Mouse (Mus musculus) heart, adult 2 months (tissue): ENCODE measurements around the gene C77080. TPM values are rescaled to one million over a fixed set of nuclear protein-coding genes. Genes with fewer than 3 reads are reported as not detected.
"Not testable (repeated sequence)": the region's sequence is repeated elsewhere in the genome, so short reads cannot be mapped to it uniquely, and the experiment has no call there.

Experiments
- DNase-seq, 2 experiments: peaks; one replicate each; pipeline ENCODE4 v3.0.0; 2021
- H3K27ac ChIP-seq: fragments of 200-600 bp; 2 replicates; pipeline ENCODE4 v1.8.1; 2022
- H3K27me3 ChIP-seq: fragments of 200-500 bp; 2 replicates; pipeline ENCODE4 v1.6.1; 2012; ENCODE audit warnings: mild to moderate bottlenecking, low read length, inconsistent platforms, mixed read lengths; ENCODE audit not compliant: control insufficient read depth, insufficient read depth
- H3K36me3 ChIP-seq: fragments of 200-500 bp; 2 replicates; pipeline ENCODE4 v1.6.1; 2012; ENCODE audit warnings: low read length, inconsistent platforms; ENCODE audit not compliant: control insufficient read depth, insufficient read depth
- H3K4me1 ChIP-seq: fragments of 200-500 bp; 2 replicates; pipeline ENCODE4 v1.6.1; 2011; ENCODE audit warnings: low read length; ENCODE audit not compliant: control insufficient read depth, insufficient read depth
- H3K4me3 ChIP-seq: fragments of 200-600 bp; 2 replicates; pipeline ENCODE4 v1.8.1; 2022
- H3K79me2 ChIP-seq: fragments of 200-500 bp; replicated peaks from 2 replicates; pipeline ENCODE4 v1.6.1; 2012; ENCODE audit warnings: mild to moderate bottlenecking, inconsistent platforms, low read length, moderate library complexity, mixed read lengths; ENCODE audit not compliant: control insufficient read depth, insufficient read depth
- H3K9ac ChIP-seq: fragments of 200-500 bp; 2 replicates; pipeline ENCODE4 v1.6.1; 2012; ENCODE audit warnings: low read depth, mild to moderate bottlenecking, control low read depth, inconsistent platforms, low read length, mixed read lengths
- CTCF ChIP-seq: fragments of 200-600 bp; IDR thresholded peaks from 2 replicates; pipeline ENCODE4 v1.8.1; 2022; ENCODE audit warnings: antibody characterized with exemption, mild to moderate bottlenecking, moderate library complexity
- EP300 ChIP-seq: fragments of 200-500 bp; IDR thresholded peaks from 2 replicates; pipeline ENCODE4 v1.6.1; 2011; ENCODE audit warnings: low read depth, low read length, control low read depth; ENCODE audit not compliant: insufficient read depth
- POLR2A ChIP-seq: fragments of 200-500 bp; IDR thresholded peaks from 2 replicates; pipeline ENCODE4 v1.6.1; 2011; ENCODE audit warnings: mild to moderate bottlenecking, low read depth, low read length, control low read depth; ENCODE audit not compliant: insufficient read depth
- WGBS: fragments of 180-500 bp; shearing (Covaris S2); methylation state at CpG from one replicate; pipeline ENCODE4 v1.1.7; 2018; 5-methylcytosine and 5-hydroxymethylcytosine counted together
- intact Hi-C: fragments of 180-260 bp; cut with DNase I; formaldehyde crosslinking; loops from one replicate; pipeline ENCODE4 v1.15.1; 2025
- polyA plus RNA-seq: library from polyadenylated mRNA; depleted of rRNA; stranded (reverse); fragments of >200 nt; gene quantifications from 2 replicates; pipeline ENCODE4 v1.2.3, GENCODE M21; 2012
- total RNA-seq, 2 experiments: library from RNA; stranded (reverse); gene quantifications; 2 replicates each; pipeline ENCODE4 v1.2.3; 2021

C77080 gene
- total and polyA plus RNA-seq, 3 experiments: 3.2 to 4.4 (median 3.7) TPM

- Histone ChIP-seq H3K79me2 (no peaks in the 10 kb centered on the region), H3K9ac (no peak overlapping the region), H3K36me3 (no peaks in the 10 kb centered on the region), H3K4me3 (no peak overlapping the region), H3K27me3 (peaks cover 6% of the 10 kb centered on the region), H3K4me1 (no peaks in the 10 kb centered on the region), H3K27ac (no peak overlapping the region)
- TF ChIP-seq EP300: no peak
- TF ChIP-seq POLR2A: no peak
- 76% methylated on average over 23 of the region's 23 CpGs for WGBS
- intact Hi-C loops: no loop called here
- DNase-seq: no peak
Observed at GRCm38 (mm10) chr4:129221097-129222010, 39.9 kb downstream of the C77080 start.

GRCm38 (mm10) chr4:129220376-129221089 lies 40.7 kb downstream of the C77080 start:
- H3K4me3 ChIP-seq: no peak overlapping the region
- TF ChIP-seq CTCF: no peak
- no peak for TF ChIP-seq POLR2A
- TF ChIP-seq EP300: no peak
- no peaks in the 10 kb centered on the region for H3K4me1 ChIP-seq
- DNase-seq: no peak
- H3K79me2 ChIP-seq: no peaks in the 10 kb centered on the region
- H3K27ac ChIP-seq: no peak overlapping the region
- no peaks in the 10 kb centered on the region for H3K36me3 ChIP-seq
- WGBS: 77% methylated on average over 7 of the region's 7 CpGs
- H3K27me3 ChIP-seq: peaks cover 6% of the 10 kb centered on the region
- no peak overlapping the region for H3K9ac ChIP-seq
- intact Hi-C loops: no loop called here

GRCm38 (mm10) chr4:129219198-129219597 lies 42.0 kb downstream of the C77080 start:
- Histone ChIP-seq H3K27me3 (peaks cover 5% of the 10 kb centered on the region), H3K9ac (no peak overlapping the region), H3K4me1 (no peaks in the 10 kb centered on the region), H3K4me3 (no peak overlapping the region), H3K79me2 (no peaks in the 10 kb centered on the region), H3K27ac (no peak overlapping the region), H3K36me3 (no peaks in the 10 kb centered on the region)
- 90% methylated on average over 10 of the region's 10 CpGs for WGBS
- no peak for TF ChIP-seq CTCF
- no peak for TF ChIP-seq POLR2A
- no peak for TF ChIP-seq EP300
- no peak for DNase-seq
- intact Hi-C loops: no loop called here

GRCm38 (mm10) chr4:129218569-129219175 lies 42.5 kb downstream of the C77080 start:
- no peak overlapping the region for H3K27ac ChIP-seq
- H3K4me3 ChIP-seq: no peak overlapping the region
- H3K27me3 ChIP-seq: peaks cover 1% of the 10 kb centered on the region; the same call in 1 of the 2 replicates
- no peak for TF ChIP-seq POLR2A
- TF ChIP-seq EP300: no peak
- TF ChIP-seq CTCF: no peak
- intact Hi-C loops: no loop called here
- H3K9ac ChIP-seq: no peak overlapping the region
- H3K79me2 ChIP-seq: no peaks in the 10 kb centered on the region
- H3K4me1 ChIP-seq: no peaks in the 10 kb centered on the region
- 71% methylated on average over 7 of the region's 7 CpGs for WGBS
- H3K36me3 ChIP-seq: no peaks in the 10 kb centered on the region
- DNase-seq: no peak

GRCm38 (mm10) chr4:129212486-129212885 lies 48.7 kb downstream of the C77080 start:
- H3K4me3 ChIP-seq, H3K79me2 ChIP-seq, H3K27ac ChIP-seq, H3K27me3 ChIP-seq, H3K4me1 ChIP-seq, H3K36me3 ChIP-seq, DNase-seq, H3K9ac ChIP-seq: not testable (repeated sequence)
- intact Hi-C loops: loop anchor here (5.0 kb wide), 1 partner anchor 240 kb away; no protein-coding TSS in a partner anchor
- WGBS: 73% methylated on average over 3 of the region's 3 CpGs
- TF ChIP-seq CTCF: peak; percentile 72

- no peak overlapping the region for H3K4me3 ChIP-seq
- H3K4me1 ChIP-seq: no peaks in the 10 kb centered on the region
- no peak for TF ChIP-seq EP300
- TF ChIP-seq POLR2A: no peak
- no peak for TF ChIP-seq CTCF
- DNase-seq: peak; percentile 29 to 39
- H3K36me3 ChIP-seq: no peaks in the 10 kb centered on the region
- intact Hi-C loops: loop anchor here (5.0 kb wide), 1 partner anchor 241 kb away; no protein-coding TSS in a partner anchor
- 63% methylated on average over 4 of the region's 4 CpGs for WGBS
- no peaks in the 10 kb centered on the region for H3K27me3 ChIP-seq
- no peaks in the 10 kb centered on the region for H3K79me2 ChIP-seq
- no peak overlapping the region for H3K9ac ChIP-seq
- no peak overlapping the region for H3K27ac ChIP-seq
Observed at GRCm38 (mm10) chr4:129211461-129211860, 49.7 kb downstream of the C77080 start.
